Mouse (Mus musculus) cerebral cortex, adult 2 months (tissue): ENCODE measurements around the gene Ptprcap.

ENCODE experiments used
- WGBS: fragments of 180-500 bp; shearing (Covaris S2); methylation state at CpG from one replicate; pipeline ENCODE4 v1.1.7; 2018; 5-methylcytosine and 5-hydroxymethylcytosine counted together

Gene Ptprcap

GRCm38 (mm10) chr19:4125741-4126696 is 27.4 kb upstream of the Ptprcap start, which contains the start of gene Aip:
Gene Aip (minus strand): TSS chr19:4125858.
- WGBS = under 1% methylated on average over 63 of the region's 64 CpGs

- WGBS = 63% methylated on average over 7 of the region's 7 CpGs
These were observed 26.5 kb upstream of the Ptprcap start for GRCm38 (mm10) chr19:4126759-4127495.

- WGBS = 88% methylated on average over 7 of the region's 7 CpGs
These were observed 23.9 kb upstream of the Ptprcap start for GRCm38 (mm10) chr19:4129462-4129861.

- WGBS = 86% methylated on average over 4 of the region's 4 CpGs
These were observed 23.3 kb upstream of the Ptprcap start for GRCm38 (mm10) chr19:4130106-4130505.

- 90% methylated on average over 5 of the region's 5 CpGs for WGBS
These were observed 22.3 kb upstream of the Ptprcap start for GRCm38 (mm10) chr19:4131075-4131474.

GRCm38 (mm10) chr19:4131768-4132167 is 21.6 kb upstream of the Ptprcap start:
- 78% methylated on average over 2 of the region's 2 CpGs for WGBS

DNA sequence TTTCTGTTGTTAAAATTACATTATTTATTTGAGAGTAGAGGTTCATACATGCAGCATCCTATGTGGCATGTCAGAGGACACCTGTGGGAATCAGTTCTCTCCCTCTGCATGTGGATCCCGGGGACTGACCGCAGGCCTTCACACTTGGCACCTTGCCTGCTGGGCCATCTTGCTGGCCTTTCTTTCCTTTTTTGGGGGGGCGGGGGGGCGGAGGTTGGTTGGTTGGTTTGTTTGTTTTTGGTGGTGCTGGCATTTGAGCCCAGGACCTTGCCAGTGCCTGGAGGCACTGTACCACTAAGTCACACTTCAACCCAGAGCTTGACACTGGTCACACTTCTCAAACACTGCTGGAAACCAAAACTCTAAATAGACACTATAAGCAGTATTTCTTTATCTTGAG is 19.1 kb upstream of the Ptprcap start:
- WGBS = 79% methylated on average over 4 of the region's 4 CpGs

GRCm38 (mm10) chr19:4135229-4135962 is 18.0 kb upstream of the Ptprcap start:
- 85% methylated on average over 6 of the region's 6 CpGs for WGBS

DNA sequence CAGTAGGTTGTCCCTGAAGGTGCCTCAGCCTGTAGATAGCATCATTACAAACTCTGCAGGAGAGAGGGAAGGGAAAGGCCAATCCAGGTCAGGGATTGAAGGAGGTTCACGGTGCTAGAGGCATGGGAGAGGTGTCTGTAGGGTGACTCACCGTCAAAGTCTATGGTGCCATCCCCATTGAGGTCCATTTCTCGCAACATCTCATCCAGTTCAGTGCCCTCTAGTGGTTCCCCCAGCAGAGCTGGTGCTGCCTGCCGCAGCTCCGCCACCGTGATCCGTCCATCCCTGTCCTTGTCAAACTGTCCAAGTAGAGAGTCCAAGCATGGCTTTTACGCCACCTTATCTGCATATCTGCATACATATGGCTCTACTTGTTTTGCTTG is 17.4 kb upstream of the Ptprcap start:
- 37% methylated on average over 8 of the region's 8 CpGs for WGBS

DNA sequence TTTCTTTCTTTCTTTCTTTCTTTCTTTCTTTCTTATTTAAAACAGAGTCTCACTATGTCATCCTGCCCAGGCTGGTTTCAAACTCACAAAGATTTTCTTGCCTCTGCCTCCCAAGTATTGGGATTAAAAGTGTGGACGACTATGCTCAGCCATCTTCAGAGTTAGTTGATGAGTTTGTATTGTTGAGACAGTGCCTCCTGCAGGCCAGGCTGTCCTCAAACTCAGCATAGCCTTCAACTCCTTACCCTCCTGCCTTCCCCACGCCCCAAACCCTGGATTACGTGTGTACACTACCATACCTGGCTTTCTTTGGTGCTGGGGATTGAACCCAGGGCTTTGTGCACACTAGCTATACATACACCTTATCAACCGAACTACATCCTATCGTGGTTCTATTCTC is 16.9 kb upstream of the Ptprcap start:
- WGBS = 87% methylated on average over 5 of the region's 5 CpGs

DNA sequence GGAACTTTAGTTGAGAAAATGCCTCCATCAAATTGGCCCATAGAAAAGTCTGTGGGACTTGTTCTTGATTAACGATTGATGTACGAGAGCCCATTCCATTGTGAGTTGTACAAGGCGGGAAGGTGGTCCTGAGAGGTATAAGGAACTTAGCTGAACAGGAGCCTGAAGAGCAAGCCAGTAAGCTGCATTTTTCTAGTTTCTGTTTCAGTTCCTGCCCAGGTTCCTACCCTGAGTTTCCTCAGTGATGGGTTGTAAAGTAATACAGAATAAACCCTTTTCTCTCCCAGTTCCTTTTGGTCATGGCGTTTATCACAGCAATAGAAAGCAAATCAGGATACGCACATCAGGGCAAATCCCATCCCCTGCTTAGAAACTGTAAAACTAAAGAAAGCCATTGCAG is 15.5 kb upstream of the Ptprcap start:
- 82% methylated on average over 5 of the region's 5 CpGs for WGBS

- 91% methylated on average over 2 of the region's 2 CpGs for WGBS
These were observed 14.0 kb upstream of the Ptprcap start, which contains the start of gene Gpr152 for GRCm38 (mm10) chr19:4139446-4139845. Gene Gpr152 (plus strand): TSS chr19:4139787.

GRCm38 (mm10) chr19:4140147-4140546 is 13.3 kb upstream of the Ptprcap start:
- 88% methylated on average over 6 of the region's 6 CpGs for WGBS

DNA sequence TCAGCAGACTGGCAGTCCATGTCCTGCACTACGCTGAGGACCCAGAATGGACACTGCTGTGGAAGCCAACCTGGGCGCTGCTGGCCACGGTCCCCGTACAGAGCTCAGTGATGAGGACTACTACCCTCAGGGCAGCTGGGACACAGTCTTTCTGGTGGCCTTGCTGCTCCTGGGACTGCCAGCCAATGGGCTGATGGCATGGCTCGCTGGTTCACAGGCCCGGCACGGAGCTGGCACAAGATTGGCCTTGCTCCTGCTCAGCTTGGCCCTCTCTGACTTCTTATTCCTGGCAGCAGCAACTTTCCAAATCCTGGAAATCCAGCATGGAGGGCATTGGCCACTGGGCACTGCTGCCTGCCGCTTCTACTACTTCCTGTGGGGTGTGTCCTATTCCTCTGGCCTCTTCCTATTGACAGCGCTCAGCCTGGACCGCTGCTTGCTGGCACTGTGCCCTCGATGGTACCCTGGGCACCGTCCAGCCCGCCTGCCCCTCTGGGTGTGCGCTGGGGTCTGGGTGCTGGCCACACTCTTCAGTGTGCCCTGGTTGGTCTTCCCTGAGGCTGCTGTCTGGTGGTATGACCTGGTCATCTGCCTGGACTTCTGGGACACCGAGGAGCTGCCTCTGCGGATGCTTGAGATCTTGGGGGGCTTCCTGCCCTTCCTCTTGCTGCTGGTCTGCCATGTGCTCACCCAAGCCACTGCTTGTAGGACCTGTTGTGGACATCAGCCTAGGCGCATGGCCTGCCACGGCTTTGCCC is 10.8 kb upstream of the Ptprcap start:
- 80% methylated on average over 18 of the region's 18 CpGs for WGBS

DNA sequence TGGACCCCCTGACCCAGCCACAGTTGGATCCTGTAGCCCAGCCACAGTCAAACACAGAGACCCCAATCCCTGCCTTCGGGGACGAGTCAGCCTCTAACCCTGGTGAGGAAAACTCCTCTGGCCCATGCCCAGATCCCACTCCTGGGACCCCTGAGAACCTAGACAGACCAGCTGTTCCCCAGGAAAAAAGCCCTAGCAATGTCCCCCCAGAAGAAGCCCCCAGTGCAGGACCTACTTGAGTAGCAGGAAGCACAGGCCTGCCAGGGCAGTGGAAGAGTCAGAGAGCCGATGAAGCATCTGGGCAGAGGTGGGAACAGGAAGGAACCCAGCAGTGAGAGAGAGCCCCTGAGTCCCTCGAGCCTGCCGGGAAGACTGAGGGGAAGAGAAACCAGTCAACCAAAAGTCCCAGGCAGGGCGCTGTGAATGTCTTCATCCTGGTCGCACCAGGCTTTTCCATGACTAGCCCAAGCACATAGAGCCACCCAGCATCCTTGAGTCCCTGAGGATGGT is 9.6 kb upstream of the Ptprcap start, which contains the start of gene Cabp4:
Cabp4 (minus strand) TSS at position 275 of the 510 bp plus-strand sequence.
- WGBS = 79% methylated on average over 7 of the region's 7 CpGs

GRCm38 (mm10) chr19:4144550-4145498 is 8.6 kb upstream of the Ptprcap start:
- WGBS = 81% methylated on average over 16 of the region's 16 CpGs

DNA sequence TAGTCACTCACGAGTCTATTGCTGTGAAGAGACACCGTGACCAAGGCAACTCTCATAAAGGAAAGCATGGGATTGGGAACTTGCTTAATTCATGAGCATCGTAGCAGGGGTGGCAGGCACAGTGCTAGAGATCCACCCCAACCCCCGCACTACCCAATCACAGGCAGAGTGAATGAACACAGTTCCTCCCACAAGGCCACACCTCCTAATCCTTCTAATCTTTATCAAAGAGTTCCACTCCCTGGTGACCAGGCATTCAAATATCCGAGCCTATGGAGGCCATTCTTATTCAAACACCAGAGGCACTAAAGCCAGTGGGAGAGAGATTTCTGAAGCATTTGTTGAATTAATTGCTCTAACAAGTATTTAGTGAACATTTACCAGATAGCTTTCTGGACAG is 7.5 kb upstream of the Ptprcap start:
- 89% methylated on average over 5 of the region's 5 CpGs for WGBS

GRCm38 (mm10) chr19:4146366-4147021 is 6.9 kb upstream of the Ptprcap start:
- 76% methylated on average over 12 of the region's 12 CpGs for WGBS

- WGBS = 46% methylated on average over 3 of the region's 3 CpGs
These were observed 6.4 kb upstream of the Ptprcap start for GRCm38 (mm10) chr19:4147022-4147405.
